Mouse (Mus musculus) frontal cortex, postnatal 25 days (tissue): Measurements from ENCODE around the gene Gm9789.
"Not testable (repeated sequence)": the region's sequence is repeated elsewhere in the genome, so short reads cannot be mapped to it uniquely, and the experiment has no call there.

ENCODE experiments used
- DNase-seq, 2 experiments: peaks; one replicate each; pipeline ENCODE4 v3.0.0; 2022; ENCODE audit warnings: low spot score in 2 of 2

Gm9789 gene

DNA sequence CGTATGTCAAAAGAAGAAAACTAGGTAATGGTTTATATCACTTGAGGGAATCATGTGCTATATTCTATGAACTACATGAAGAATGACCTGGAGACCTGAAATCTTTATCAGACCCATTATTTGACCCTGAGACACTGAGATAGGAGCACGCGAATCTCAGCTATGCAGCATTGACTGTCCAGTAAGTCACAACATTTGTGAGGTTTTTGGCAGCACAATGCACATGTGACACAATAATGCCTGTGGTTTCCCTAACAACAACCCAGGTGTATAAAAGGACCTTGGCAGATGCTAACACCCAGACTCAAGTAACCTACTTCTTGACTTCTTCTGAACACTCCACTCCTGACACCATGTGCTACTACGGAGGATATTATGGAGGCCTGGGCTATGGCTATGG, at the start of gene Gm9789:
Gm9789 (plus strand) TSS at position 301 of the 400 bp plus-strand sequence.
- DNase-seq, result no peak

- DNase-seq, result no peak
These were observed 17.2 kb upstream of the Gm9789 start, which contains the start of gene Gm6358 for GRCm38 (mm10) chr16:89140551-89140950. Gene Gm6358, plus strand, starts transcription at chr16:89140851.

DNA sequence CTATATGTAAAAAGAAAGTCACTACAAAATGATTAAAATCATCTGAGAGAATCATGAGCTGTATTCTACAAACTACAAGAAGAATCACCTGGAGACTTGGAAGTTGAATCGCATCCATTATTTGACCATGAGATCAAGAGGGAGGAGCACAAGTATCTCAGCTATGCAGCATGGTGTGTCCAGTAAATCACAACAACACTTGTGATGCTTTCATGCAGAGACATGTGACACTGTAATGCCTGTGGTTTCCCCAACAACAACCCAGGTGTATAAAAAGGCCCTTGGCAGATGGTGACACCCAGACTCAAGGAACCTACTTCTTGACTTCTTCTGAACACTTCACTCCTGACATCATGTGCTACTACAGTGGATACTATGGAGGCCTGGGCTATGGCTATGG, 7.0 kb upstream of the Gm9789 start, which contains the start of gene Gm10061:
Gm10061 (plus strand) TSS at position 301 of the 400 bp plus-strand sequence.
- no peak for DNase-seq

DNA sequence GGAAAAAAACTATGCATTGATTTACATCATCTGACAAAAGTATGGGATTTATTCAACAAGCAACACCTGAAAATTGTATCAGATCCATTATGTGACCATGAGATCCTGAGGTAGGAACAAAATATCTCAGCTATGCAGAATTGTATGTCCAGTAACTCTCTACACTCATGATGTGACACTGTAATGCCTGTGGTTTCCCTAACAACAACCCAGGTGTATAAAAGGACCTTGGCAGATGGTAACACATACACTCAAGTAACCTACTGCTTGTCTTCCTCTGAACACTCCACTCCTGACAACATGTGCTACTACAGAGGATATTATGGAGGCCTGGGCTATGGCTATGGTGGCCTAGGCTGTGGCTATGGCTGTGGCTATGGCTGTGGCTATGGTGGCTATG, 11.4 kb downstream of the Gm9789 start, which contains the start of gene Gm7735:
Gm7735 (plus strand) TSS at position 301 of the 400 bp plus-strand sequence.
- not testable (repeated sequence) for DNase-seq

DNA sequence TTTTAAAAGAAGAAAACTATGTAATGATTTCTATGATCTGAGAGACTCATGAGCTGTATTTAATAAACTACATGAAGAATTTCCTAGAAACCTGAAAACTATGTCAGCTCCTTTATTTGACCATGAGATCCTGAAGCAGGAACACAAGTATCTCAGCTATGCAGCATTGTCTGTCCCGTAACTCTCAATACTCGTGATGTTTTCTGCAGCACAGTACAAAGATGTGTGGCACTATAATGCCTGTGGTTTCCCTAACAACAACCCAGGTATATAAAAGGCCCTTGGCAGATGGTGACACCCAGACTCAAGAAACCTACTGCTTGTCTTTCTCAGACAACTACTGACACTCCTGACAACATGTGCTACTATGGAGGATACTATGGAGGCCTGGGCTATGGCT, 16.7 kb downstream of the Gm9789 start, which contains the start of gene 1110057P08Rik:
1110057P08Rik (plus strand) TSS at position 301 of the 400 bp plus-strand sequence.
- no peak for DNase-seq

- no peak for DNase-seq
These were observed 30.9 kb downstream of the Gm9789 start for GRCm38 (mm10) chr16:89188621-89189020.

DNA sequence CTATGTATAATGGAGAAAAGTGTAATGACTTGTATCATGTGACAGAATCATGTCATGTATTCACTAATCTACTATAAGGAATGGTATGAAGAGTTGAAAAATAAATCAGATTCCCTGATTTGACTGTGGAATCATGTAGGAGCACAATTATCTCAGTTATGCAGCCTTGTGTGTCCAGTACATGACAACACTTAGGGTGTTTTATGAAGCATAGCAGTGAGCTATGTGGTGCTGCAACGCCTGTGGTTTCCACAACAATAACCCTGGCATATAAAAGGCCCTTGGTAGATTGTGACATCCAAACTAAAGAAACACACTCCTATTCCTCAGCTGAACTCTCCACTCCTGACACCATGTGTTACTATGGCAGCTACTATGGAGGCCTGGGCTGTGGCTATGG, 47.8 kb downstream of the Gm9789 start, which contains the start of gene Krtap20-2:
Krtap20-2 (plus strand) TSS at position 301 of the 400 bp plus-strand sequence.
- DNase-seq, result no peak
